Mouse (Mus musculus) E14TG2a.4 (cell line): ENCODE data around the gene Adam19.

Experiments
- CTCF ChIP-seq: conservative IDR thresholded peaks from 2 replicates; pipeline ENCODE4 v1.5.1; 2014; ENCODE audit warnings: low read length
- NANOG ChIP-seq: IDR thresholded peaks from 2 replicates; pipeline ENCODE4 v1.6.1; 2014; ENCODE audit warnings: borderline replicate concordance, low read length, mixed read lengths
- POU5F1 ChIP-seq: IDR thresholded peaks from 2 replicates; pipeline ENCODE4 v1.6.1; 2014; ENCODE audit warnings: low read length, borderline replicate concordance

- TF ChIP-seq CTCF (no peak), POU5F1 (no peak), NANOG (no peak)
Observed at GRCm38 (mm10) chr11:46039335-46039734, 16.5 kb upstream of the Adam19 start.
